Mouse (Mus musculus) liver (tissue): ENCODE data around the gene Tmem221.
A peak's percentile ranks its signal among the peaks of the same experiment; 100 is the strongest.

ENCODE experiments used
- DNase-seq: peaks from one replicate; pipeline ENCODE4 v3.0.0-alpha.2; 2020; ENCODE audit warnings: mixed read lengths

Tmem221 gene

DNA sequence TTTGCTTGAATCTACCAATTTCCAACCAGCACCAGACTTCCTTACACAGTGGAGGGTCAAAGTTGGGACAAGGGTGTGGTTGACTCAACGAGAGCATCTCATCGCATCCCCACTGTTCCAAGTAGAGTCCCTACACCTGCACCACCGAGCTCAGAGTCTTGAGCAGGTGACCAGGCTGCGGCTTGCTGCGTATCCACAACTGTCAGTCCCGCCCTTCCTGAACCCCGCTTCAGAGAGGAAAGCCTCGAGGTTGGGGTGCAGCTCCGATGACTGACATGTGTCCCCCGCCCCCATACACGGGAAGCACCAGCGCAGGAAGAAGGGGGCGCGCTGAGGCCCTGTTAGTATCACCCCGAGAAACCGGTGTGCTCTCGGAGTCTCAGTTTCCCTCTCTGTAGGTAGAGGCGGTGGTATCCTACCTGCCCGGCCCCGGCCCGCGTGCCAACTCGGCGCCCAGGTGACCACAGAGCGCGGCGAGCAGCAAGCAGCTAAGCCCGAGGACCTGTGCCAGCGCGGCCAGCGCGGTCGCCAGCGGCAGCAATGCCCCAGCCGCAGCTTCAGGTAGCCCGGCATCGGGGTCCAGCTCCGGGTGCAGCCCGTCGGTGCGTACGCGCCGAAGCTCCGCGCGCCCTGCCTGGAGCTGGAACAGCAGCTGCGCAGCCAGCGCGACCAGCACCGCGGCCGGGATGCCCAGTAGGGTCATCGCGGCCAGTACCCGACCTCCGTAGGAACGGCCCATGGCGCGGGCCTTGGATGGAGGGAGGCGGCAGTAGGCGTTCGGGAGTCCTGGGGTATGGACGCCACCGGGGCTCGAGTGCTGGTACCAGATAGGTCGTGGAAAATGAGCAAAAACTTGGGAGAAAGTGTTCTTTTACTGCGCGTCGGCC is at the start of gene Tmem221:
Gene Tmem221 (minus strand): TSS at position 801 of the 887 bp plus-strand sequence.
- DNase-seq: no peak

DNA sequence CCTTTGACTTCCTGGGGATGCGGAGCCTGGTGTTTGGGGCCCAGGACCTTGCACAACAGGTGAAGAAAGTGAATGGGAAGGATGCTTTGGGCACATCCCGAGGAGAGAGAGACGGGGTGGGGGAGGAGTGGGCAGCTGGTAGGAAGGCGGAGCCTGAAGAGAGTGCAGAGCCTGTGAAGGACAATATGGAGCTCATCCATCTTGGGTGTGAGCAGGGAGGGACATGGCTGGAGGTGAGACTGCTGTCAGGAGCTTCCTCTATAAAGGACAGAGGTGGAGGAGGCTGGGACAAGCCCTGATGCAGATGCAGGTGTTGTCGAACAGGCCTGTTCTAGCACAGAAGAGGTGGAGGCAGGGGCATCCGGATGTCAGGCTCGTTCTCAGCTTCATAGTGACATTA is 45.4 kb upstream of the Tmem221 start:
- no peak for DNase-seq

DNA sequence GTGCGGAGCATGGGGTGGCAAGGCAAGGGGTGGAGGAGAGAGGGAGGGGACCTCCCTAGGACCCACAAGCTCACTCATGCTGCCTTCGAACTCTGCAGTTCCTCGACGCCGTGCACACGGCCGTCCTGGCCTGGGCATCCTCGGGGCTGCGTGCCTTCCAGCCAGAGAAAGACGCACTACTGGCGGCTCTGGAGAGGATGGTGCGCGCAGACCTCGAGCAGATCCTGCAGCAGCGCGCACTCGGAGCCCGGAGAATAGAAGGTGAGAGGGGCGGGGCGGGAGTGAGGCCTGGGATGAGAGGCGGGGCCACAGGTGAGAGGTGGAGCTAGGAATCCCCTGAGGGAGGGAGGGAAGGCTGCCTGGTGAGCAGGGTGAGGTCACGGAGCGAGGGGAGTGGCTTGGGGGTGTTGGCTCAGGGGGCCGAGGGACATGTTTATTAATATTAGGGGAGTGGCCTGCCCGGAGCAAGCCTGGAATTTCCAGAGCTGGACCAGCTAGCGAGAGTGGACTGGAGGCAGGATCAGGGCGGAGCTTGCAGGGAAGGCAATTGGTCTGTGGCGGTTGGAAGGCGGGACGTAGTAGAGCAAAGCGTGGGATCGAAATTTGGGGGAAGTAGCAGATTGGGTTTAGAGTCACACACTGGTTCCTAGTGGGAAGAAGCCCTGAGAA is 44.1 kb upstream of the Tmem221 start:
- DNase-seq: peak; percentile 69

DNA sequence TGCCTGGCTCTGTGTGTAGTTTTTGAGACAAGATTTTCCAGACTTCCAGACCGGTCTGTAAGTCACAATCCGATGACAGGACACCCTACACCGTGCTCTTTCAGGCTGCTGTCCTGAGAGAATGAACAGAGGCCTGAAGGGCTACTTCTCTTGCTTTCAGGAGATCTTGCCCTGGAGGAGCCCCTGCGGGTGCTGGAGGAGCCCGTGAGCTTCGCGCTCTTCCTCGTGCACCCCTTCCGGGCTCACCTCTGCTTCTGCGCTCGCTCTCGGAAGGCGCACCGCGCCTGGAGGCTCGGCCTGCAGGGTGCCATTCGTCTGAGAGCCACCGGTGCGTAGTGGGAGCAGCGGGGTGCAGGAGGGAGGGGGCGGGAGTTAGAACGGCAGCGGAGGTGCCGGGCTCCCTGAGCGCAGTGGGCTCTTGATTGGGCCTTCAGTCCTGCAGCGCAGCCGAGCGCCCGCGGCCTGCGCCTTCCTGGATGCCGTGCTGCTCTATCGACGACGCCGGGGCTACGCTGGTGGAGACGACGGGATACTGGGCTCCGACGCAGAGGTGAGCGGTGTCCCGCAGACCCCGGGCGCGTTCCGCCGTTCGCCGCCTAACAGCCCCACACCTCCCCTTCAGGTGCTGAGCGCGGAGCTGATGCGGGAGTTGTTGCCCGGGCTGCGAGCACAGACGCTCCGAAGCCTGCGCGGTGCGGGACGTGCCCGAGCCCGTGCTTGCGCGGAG is 43.4 kb upstream of the Tmem221 start:
- DNase-seq: no peak

DNA sequence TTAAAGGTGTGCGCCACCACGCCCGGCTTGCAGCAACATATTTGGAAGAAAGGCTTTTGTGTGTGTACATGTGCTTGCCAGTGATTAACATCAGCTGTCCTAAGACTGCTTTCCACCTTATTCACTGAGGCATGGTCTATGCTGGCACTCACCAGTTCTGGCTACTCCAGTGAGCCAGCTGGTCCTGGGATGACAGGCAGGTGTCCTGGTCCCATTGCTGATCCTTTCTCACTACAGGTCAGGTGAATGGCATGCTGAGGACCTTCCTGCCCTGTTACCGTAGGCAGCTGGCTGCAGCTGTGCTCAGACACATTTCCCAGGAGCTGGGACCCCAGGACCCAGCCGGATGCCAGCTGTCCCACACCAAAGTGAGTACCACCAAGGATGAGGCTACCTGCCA is 40.2 kb upstream of the Tmem221 start:
- DNase-seq: no peak

DNA sequence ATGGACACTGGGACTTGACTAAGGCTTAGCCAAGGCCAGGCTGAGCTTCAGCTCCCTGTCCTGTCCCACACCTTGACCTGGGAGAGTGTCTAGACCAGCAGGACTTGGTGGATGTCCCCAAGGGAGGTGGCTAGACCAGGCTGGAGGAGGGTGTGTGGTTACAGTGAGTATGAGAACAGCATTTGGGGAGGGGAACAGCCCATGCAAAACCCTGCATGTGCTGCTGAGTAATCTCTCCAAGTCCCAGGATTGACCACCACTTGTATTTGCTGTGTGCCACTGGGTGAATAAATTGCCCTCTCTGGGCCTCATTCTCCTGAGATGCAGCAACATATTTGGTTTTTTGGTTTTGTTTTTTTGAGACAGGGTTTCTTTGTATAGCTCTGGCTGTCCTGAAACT is 39.7 kb upstream of the Tmem221 start:
- DNase-seq: no peak

DNA sequence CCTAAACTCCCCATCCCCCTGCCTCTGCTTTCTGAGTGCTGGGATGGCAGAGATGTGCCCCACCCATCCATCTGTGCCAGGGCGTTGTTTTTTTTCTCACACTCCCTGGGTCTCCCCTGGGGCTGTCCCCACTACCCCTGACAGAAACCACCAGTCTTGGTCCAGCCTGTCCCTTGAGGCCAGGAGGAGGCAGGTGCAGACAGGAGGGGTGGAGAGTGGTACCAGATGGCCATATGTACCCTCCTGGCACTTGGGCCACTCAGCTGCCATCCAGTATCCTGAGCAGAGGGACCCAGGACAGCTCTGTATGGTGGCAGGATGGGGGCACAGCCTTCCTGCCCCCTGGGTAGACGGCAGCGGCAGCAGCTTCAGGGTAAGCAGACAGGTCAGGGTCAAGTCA is 38.8 kb upstream of the Tmem221 start, which contains the start of gene Fam129c:
Gene Fam129c (plus strand): TSS at position 198 of the 400 bp plus-strand sequence.
- no peak for DNase-seq

DNA sequence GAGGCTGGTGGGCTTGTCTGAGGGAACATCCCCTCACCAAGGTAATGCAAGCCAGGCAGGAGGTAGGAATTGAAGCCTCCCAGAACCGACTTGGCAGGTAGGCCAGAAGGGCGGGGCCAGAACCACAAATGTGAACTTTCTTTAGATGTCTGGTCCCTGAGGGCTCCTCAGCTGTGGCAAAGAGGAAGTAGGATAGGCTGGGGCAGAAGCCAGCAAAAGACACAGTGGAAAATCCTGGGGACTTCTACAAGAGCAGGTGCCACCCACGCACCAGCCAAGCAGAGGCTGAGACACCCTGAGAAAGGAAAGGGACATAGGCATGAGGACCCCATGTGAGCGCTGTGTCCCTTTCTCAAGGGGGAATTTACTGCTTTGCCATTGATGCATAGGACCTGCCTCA is 38.1 kb upstream of the Tmem221 start:
- no peak for DNase-seq

DNA sequence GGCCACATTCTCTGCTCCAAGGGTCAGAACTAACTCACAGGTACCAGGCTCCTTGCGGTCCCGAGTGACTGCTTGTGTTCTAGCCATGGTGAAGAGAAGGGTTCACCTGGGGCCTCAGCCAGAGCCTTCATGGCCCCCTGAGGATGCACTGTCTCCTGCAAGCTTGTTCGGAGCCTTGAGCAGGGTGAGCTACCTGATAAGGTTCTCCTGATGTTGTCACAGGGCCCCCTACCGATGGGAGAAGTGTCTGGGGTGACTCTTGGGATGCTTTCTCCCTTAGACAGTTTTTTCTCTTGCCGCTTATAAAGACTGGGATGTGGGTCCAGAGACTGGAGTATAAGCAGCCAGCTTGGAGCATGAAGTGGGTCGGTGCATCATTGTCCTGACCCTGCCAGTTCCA is 37.7 kb upstream of the Tmem221 start:
- no peak for DNase-seq

DNA sequence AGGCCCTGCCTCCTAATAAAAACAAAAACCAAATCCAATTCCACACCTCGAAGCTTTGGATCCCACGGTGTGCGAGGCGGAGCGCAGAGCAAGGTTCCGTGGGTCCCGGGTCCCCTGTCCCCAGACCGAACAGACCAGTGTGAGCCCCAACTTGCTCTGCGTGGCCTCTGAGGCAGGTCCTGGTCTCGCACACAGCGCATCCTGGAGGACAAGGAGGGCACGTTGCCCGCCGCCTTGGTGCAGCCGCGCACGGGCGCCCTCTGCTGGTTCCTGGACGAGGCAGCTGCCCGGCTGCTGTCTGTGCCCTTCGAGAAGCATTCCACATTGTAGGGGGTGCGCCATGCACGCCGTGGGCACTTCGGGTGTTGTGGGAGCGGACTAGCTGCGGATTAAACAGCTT is 37.2 kb upstream of the Tmem221 start:
- DNase-seq: peak; percentile 89

DNA sequence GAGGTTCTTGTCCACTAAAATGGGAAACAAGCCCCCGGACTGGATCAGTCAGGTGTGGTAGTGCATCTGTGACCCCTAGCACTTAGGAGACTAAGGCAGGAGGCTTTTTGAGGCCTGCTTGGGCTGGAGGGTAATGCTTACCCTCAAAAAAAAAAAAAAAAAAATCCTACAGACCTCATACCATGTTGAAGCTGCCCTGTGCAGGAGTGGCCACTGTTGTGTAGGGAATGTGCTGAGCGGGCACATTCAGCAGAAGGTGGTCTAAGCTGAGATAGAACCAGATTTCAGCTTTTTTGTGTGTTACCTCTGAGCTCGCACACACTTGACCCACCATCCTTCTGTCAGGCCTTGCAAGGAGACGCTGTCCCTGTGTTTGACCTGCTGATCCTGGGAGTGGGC is 35.7 kb upstream of the Tmem221 start:
- no peak for DNase-seq

DNA sequence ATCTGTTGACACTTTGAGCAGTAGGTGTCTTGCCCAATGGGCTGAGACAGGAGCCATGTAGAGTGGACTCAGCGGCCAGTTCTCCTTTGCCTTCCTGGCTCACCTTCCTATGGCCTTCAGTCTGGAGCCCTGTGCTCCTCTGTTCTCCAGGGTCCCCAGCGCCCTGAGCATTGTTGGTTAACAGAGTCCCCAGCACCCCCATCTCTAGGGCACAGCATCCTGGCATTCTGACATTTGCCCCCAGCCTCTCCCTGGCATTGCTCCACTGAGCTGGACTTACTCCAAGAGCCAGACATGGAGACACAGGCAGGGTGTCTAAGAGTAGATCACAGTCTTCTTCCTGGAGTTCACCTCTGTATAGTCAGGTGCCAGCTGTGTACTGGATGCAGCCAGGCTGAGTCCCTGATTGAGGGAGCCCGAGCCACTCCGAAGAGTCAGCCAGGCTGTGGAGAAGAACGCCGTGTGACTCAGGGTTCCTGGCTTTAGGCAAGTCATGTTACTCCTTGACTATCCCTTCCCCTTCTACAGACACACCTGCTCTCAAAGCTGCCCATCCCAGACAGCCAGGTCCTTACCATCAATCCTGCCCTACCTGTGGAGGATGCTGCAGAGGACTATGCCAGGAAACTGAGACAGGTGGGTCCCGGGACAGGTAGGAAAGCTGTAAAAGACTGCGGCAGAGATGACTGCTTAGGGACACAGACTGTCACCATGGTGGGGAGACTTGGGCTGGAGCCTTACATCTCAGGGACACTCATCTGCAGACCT is 35.1 kb upstream of the Tmem221 start:
- DNase-seq: no peak

DNA sequence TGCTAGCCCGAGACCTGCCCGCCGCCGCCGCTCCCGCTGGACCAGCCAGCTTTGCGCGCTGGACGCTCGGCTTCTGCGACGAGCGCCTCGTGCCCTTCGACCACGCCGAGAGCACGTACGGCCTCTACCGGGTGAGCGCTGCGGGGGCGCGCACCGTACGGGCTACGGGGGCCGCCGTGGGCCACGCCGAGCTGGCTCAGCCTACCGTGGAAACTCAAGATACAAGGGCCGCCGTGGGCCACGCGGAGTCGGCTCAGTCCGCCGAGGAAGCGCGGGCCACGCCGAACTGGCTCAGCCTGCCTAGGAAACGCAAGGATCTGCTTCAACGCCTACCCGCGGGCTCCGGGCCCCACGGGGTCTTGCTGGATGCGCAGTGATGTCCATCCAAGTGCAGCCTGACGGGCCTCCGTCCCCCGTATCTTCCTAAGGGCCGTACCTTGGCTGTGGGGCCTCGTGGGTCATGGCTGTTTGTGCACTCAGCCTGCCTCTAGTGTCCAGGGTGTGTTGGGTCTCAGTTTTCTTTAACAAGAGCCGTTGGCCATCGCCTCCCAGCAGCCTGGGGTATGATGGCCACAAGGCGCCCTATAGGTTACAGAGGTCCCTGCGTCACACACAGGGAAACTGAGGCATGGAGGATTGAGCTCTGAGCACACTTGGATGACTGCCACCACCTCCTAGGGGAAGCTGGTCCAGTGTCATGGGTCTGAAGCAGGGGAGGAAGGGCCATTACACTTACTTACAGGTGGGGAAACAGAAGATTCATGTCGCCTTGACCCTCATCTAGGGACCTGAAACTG is 33.9 kb upstream of the Tmem221 start:
- DNase-seq: no peak

DNA sequence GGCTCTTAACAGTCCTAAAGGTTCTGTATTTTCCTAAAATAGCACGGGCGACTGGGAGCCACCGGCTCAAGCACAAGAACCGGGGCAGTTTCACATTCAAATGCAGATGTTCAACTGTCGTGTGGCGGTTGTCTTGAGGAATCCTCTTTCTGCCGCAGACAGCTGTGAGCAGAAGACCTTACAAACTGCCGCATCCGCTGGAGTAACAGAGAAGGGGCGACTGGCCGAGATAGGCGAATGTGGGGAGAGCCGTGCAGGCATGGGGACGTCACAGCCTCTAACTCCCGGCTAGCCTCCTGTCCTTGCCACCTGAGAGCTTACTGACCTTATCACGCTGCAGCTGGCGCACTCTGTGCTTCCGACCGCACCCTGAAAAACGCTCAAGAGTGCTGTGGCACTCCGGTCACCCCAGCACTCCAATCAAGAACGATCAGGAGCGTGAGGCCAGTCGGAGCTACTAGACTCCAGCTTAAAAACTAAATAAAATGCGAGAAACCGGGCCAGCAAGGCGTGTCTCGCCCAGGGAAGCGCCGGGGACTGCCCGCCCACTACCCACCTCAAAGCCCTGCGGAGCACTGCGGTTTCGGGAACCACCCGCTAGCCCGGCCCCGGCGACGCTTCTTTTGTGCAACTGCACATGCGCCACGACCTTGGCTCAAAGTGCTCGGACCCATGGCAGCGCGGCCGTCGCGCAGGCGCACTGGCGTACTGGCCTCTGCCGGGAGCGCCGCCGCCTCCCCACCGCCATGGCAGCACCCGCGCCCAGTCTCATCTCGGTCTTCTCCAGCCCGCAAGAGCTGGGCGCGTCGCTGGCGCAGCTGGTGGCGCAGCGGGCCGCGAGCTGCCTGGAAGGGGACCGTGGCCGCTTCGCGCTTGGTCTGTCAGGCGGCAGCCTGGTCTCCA is 33.1 kb upstream of the Tmem221 start, which contains the start of gene Pgls:
Gene Pgls (plus strand): TSS at position 706 of the 903 bp plus-strand sequence.
- peak; percentile 96 for DNase-seq

DNA sequence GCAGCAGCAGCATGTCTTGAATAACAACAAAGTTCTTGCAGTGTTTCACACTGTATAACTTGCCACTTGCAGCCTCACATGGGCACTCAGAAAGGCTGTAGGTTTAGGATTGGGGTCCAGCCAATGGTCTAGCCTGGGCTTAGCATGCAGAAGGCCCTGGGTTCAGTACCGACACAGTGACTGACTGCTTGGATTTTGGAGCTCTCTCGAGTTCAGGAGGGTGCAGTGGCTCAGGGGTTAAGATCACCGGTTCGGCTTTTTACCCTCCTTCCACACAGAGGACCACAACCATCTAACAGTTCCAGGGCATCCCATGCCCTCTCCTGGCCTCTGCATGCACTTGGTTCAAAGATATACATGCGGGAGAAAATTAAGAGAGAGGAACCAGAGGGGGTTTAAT is 32.3 kb upstream of the Tmem221 start:
- no peak for DNase-seq

DNA sequence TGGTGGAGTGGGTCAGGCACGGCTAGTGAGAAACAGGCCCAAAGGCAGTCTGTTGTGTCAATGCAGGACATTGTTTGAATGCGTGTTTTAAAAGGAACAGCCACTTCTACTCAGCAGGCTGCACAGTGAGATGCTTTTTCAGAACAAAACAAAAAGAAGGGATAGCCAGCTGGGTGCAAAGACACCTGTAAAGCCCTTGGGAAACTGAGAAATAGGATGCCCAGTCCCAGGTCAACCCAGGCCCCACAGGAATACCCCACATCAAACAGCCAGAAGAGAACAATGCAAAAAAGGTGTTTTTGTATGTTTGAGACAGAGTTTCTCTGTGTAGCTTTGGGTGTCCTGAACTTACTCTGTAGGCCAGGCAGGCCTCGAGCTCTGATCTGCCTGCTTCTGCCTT is 30.1 kb upstream of the Tmem221 start:
- DNase-seq: no peak

DNA sequence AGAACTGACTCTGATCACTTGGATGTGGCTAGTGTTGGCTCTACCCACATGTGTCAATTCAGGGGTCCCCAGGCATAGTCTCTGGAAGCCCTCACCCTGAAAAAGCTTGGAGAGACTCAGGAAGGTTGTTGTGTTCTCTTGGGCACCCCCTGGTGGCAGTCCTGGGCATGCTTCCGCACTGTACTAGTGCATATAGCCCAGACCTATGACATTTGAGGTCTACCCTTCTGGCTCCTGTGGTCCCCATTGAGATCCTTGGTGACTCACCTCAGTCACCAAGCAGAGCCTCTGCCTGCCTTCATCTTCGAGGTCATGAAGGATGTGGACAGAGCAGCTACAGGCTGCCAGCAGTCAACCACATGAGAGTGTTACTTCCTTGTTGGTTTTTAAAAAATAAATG is 28.2 kb upstream of the Tmem221 start:
- DNase-seq: peak; percentile 66

DNA sequence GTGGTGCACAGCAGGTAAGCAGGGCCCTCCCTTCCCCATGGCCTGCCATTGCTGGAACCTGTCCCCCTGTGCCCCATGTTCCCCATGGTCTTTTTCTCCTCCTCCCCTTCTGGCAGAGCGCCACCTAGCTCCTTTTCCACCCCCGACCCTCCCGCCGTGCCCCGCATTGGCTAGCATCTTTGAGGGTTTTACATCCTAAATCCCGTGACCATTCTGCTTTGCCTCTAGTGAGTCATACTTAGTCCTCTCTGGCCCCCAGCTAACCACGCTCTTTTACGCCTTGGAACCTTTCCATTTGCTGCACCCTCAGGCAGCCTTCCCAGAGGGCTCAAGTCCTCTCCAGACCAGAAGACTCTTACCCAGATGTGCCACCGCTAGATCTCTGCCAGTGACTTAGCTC is 21.5 kb upstream of the Tmem221 start:
- DNase-seq: no peak

DNA sequence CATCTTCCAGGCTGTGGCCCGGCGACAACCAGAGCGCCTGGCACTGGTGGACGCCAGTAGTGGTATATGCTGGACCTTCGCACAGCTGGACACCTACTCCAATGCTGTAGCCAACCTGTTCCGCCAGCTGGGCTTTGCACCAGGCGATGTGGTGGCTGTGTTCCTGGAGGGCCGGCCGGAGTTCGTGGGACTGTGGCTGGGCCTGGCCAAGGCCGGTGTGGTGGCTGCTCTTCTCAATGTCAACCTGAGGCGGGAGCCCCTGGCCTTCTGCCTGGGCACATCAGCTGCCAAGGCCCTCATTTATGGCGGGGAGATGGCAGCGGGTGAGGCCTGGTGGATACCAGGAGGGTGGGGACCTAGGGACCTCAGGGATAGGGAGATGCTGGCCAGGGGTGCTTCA is 20.8 kb upstream of the Tmem221 start:
- DNase-seq: no peak

DNA sequence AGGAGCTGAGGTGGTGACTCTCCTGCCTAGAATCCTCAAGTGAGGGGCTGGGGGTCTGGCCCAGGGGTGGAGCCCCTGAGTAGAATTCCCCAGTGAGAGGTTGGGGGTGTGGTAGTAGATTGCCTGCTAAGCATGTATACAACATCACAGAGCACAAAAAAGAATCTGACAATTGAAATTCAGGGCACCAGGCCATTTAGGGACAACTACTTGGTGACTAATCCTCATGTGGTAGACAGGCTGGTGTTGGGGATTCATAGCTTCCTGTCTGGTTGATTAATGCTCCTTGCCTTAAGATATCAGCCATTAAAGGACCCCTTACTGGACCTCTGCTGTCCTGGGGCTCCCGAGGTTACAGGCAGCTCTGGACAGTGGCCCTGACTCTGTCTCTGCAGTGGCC is 20.3 kb upstream of the Tmem221 start:
- no peak for DNase-seq
